Mouse (Mus musculus) heart, embryonic 11.5 days (tissue): ENCODE data around the gene Usp2. TPM values are rescaled to one million over a fixed set of nuclear protein-coding genes. Genes with fewer than 3 reads are reported as not detected.

Source experiments
- ATAC-seq: fragments of 200-750 bp; cut with Nextera tagmentation; replicated peaks from 2 replicates; pipeline ENCODE4 v1.8.0; 2017; ENCODE audit warnings: moderate library complexity; ENCODE audit not compliant: insufficient number of reproducible peaks, low FRiP score, low TSS enrichment
- H3K27ac ChIP-seq: fragments of 300-500 bp; sonication (generic); 2 replicates; pipeline ENCODE4 v1.5.1; 2014; ENCODE audit warnings: mild to moderate bottlenecking, low read depth, low read length
- H3K27me3 ChIP-seq: fragments of 300-500 bp; sonication (generic); 2 replicates; pipeline ENCODE4 v1.6.1; 2014; ENCODE audit warnings: mild to moderate bottlenecking, low read length, mixed read lengths; ENCODE audit not compliant: control insufficient read depth, insufficient read depth
- H3K36me3 ChIP-seq: fragments of 300-500 bp; sonication (generic); 2 replicates; pipeline ENCODE4 v1.6.1; 2014; ENCODE audit warnings: mild to moderate bottlenecking, low read length, moderate library complexity, mixed read lengths; ENCODE audit not compliant: control insufficient read depth, insufficient read depth
- H3K4me1 ChIP-seq: fragments of 300-500 bp; sonication (generic); 2 replicates; pipeline ENCODE4 v1.6.1; 2014; ENCODE audit warnings: low read length; ENCODE audit not compliant: control insufficient read depth, insufficient read depth
- H3K4me2 ChIP-seq: fragments of 300-500 bp; sonication (generic); 2 replicates; pipeline ENCODE4 v1.6.1; 2014; ENCODE audit warnings: mild to moderate bottlenecking, moderate library complexity
- H3K4me3 ChIP-seq: fragments of 300-500 bp; sonication (generic); 2 replicates; pipeline ENCODE4 v1.5.1; 2014; ENCODE audit warnings: low read depth, low read length
- H3K9ac ChIP-seq: fragments of 300-500 bp; sonication (generic); 2 replicates; pipeline ENCODE4 v1.6.1; 2014; ENCODE audit warnings: mild to moderate bottlenecking, low read depth, low read length, moderate library complexity
- H3K9me3 ChIP-seq: fragments of 300-500 bp; sonication (generic); replicated peaks from 2 replicates; pipeline ENCODE4 v1.6.1; 2016; ENCODE audit warnings: low read length; ENCODE audit not compliant: control insufficient read depth
- WGBS: fragments of 180-500 bp; shearing (Covaris S2); extraction: QIAGEN DNeasy Blood & Tissue Kit; methylation state at CpG from one replicate; pipeline ENCODE4 v1.1.7; 2014; ENCODE audit not compliant: insufficient replicate concordance; 5-methylcytosine and 5-hydroxymethylcytosine counted together
- polyA plus RNA-seq: library from polyadenylated mRNA; unstranded; fragments of >200 nt; fragmentation: Nextera tagmentation; extraction: Ambion mirVana; gene quantifications from 2 replicates; pipeline ENCODE4 v1.2.1, GENCODE M21; 2014

Usp2 gene
- polyA plus RNA-seq, 1 experiment from 2014 or later: 53.8 TPM

- Histone ChIP-seq H3K4me1 (peaks cover 55% of the 10 kb centered on the region), H3K9ac (peak overlapping the region; percentile 52; the same call in 1 of the 2 replicates), H3K4me2 (peak overlapping the region; percentile 99), H3K27me3 (no peaks in the 10 kb centered on the region; the same call in 1 of the 2 replicates), H3K36me3 (peaks cover 9% of the 10 kb centered on the region), H3K27ac (peak overlapping the region; percentile 88), H3K9me3 (no peaks in the 10 kb centered on the region), H3K4me3 (peak overlapping the region; percentile 13)
- WGBS: 6% methylated on average over 15 of the region's 15 CpGs
- ATAC-seq: no peak; the same call in 1 of the 2 replicates
These were observed 21.1 kb downstream of the Usp2 start for GRCm38 (mm10) chr9:44087761-44088455.

GRCm38 (mm10) chr9:44088877-44089608 is 22.2 kb downstream of the Usp2 start:
- Histone ChIP-seq H3K27ac (peak overlapping the region; percentile 88; the same call in 1 of the 2 replicates), H3K4me2 (peak overlapping the region; percentile 99), H3K27me3 (no peaks in the 10 kb centered on the region; the same call in 1 of the 2 replicates), H3K4me3 (no peak overlapping the region), H3K9ac (no peak overlapping the region), H3K9me3 (no peaks in the 10 kb centered on the region), H3K4me1 (peaks cover 44% of the 10 kb centered on the region), H3K36me3 (peaks cover 14% of the 10 kb centered on the region)
- WGBS: 34% methylated on average over 12 of the region's 12 CpGs
- ATAC-seq: no peak

- H3K9me3 ChIP-seq: no peaks in the 10 kb centered on the region
- H3K36me3 ChIP-seq: peaks cover 14% of the 10 kb centered on the region
- no peak overlapping the region for H3K9ac ChIP-seq
- no peak overlapping the region for H3K27ac ChIP-seq
- no peaks in the 10 kb centered on the region for H3K27me3 ChIP-seq
- H3K4me1 ChIP-seq: peaks cover 25% of the 10 kb centered on the region
- ATAC-seq: peak; percentile 34; the same call in 1 of the 2 replicates
- 38% methylated on average over 24 of the region's 24 CpGs for WGBS
- no peak overlapping the region for H3K4me2 ChIP-seq
- H3K4me3 ChIP-seq: no peak overlapping the region
These were observed 27.0 kb downstream of the Usp2 start for GRCm38 (mm10) chr9:44093612-44094503.

GRCm38 (mm10) chr9:44094737-44095136 is 27.9 kb downstream of the Usp2 start:
- Histone ChIP-seq H3K4me1 (peaks cover 16% of the 10 kb centered on the region), H3K36me3 (peaks cover 14% of the 10 kb centered on the region), H3K27me3 (no peaks in the 10 kb centered on the region), H3K27ac (no peak overlapping the region), H3K4me2 (no peak overlapping the region), H3K9ac (no peak overlapping the region), H3K9me3 (no peaks in the 10 kb centered on the region), H3K4me3 (no peak overlapping the region)
- ATAC-seq: no peak
- 83% methylated on average over 3 of the region's 3 CpGs for WGBS

- Histone ChIP-seq H3K4me3 (no peak overlapping the region), H3K9ac (no peak overlapping the region), H3K27ac (peak overlapping the region; percentile 87), H3K36me3 (peaks cover 14% of the 10 kb centered on the region), H3K9me3 (no peaks in the 10 kb centered on the region), H3K27me3 (no peaks in the 10 kb centered on the region), H3K4me1 (peaks cover 14% of the 10 kb centered on the region), H3K4me2 (no peak overlapping the region)
- no peak for ATAC-seq
- WGBS: 90% methylated on average over 9 of the region's 9 CpGs
These were observed 29.0 kb downstream of the Usp2 start for GRCm38 (mm10) chr9:44095781-44096180.

- WGBS: 23% methylated on average over 9 of the region's 9 CpGs
- H3K27me3 ChIP-seq: no peaks in the 10 kb centered on the region
- peaks cover 9% of the 10 kb centered on the region for H3K36me3 ChIP-seq
- H3K9me3 ChIP-seq: no peaks in the 10 kb centered on the region
- H3K4me3 ChIP-seq: no peak overlapping the region
- H3K27ac ChIP-seq: peak overlapping the region; percentile 87
- no peak overlapping the region for H3K4me2 ChIP-seq
- peak; percentile 24; the same call in 1 of the 2 replicates for ATAC-seq
- H3K4me1 ChIP-seq: peaks cover 14% of the 10 kb centered on the region
- H3K9ac ChIP-seq: no peak overlapping the region
These were observed 29.7 kb downstream of the Usp2 start for GRCm38 (mm10) chr9:44096536-44096935.

- H3K4me2 ChIP-seq: no peak within 1 kb of the TSS
- no peaks in the 10 kb centered on the region for H3K9me3 ChIP-seq
- no peaks in the 10 kb centered on the region for H3K36me3 ChIP-seq
- H3K4me3 ChIP-seq: no peak within 1 kb of the TSS
- H3K27me3 ChIP-seq: no peaks in the 10 kb centered on the region
- no peak within 1 kb of the TSS; the same call in 1 of the 2 replicates for H3K27ac ChIP-seq
- 75% methylated on average over 9 of the region's 9 CpGs for WGBS
- no peak for ATAC-seq
- no peak within 1 kb of the TSS for H3K9ac ChIP-seq
- H3K4me1 ChIP-seq: peaks cover 7% of the 10 kb centered on the region
These were observed 34.7 kb downstream of the Usp2 start, which contains the start of gene Mfrp for GRCm38 (mm10) chr9:44101490-44101889. Gene Mfrp (plus strand): TSS chr9:44101729.

GRCm38 (mm10) chr9:44104881-44105280 is 38.1 kb downstream of the Usp2 start:
- Histone ChIP-seq H3K4me1 (peaks cover 35% of the 10 kb centered on the region), H3K36me3 (0 out of 2 replicates have a peak, but pooled peaks cover 4% of the 10 kb centered on the region)

More at GRCm38 (mm10) chr9:44104881-44105280, 38.1 kb downstream of the Usp2 start:
- Histone ChIP-seq H3K9me3 (no peaks in the 10 kb centered on the region), H3K9ac (no peak overlapping the region), H3K4me3 (no peak overlapping the region), H3K27me3 (no peaks in the 10 kb centered on the region), H3K4me2 (no peak overlapping the region), H3K27ac (no peak overlapping the region)
- 88% methylated on average over 7 of the region's 7 CpGs for WGBS
- no peak for ATAC-seq
